Mouse (Mus musculus) lung, adult 2 months (tissue): Measurements from ENCODE around the gene Vezt.

ENCODE experiments used
- CTCF ChIP-seq: fragments of 200-500 bp; IDR thresholded peaks from 2 replicates; pipeline ENCODE4 v1.5.1; 2011; ENCODE audit warnings: mild to moderate bottlenecking, low read length, control low read depth; ENCODE audit not compliant: insufficient read depth
- POLR2A ChIP-seq: fragments of 200-500 bp; IDR thresholded peaks from 2 replicates; pipeline ENCODE4 v1.6.1; 2011; ENCODE audit warnings: low read depth, mild to moderate bottlenecking, control low read depth, low read length, borderline replicate concordance; ENCODE audit errors: extremely low read depth

- no peak for TF ChIP-seq POLR2A
- TF ChIP-seq CTCF: no peak
These were observed 128.2 kb downstream of the Vezt start for GRCm38 (mm10) chr10:93907376-93907775.
